Comparison of ENCODE assay signal across 14 mouse cellular contexts in the genomic region with DNA sequence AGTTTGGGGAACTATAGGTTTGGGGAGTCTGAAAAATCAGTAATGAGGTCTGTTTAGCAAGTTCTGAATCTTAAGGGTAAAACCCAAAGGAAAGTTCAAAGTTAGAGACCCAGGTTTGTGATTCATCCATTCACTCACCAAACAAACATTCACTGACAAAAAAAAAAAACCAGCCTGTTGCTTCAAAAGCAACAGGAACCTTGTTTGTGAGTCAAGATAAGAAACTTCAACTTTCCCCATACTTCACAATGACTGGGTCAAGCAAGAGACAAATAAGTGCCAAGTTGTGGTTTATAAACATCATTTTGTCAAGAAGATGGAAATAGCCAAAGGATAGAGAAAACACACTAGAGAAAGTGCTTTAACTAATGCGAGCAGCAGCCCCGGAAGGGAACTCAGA.
"Had no signal": no experiment of that assay in that cellular context is flagged by ENCODE, and none has a peak within 500 bp of the region (broad histone marks: within the 10 kb centered on the region; RNA-seq: fewer than 3 reads in every experiment).

No protein-coding gene starts in this region.

- H3K27ac ChIP-seq: lung, embryonic 15.5 days; macrophage; midbrain, embryonic 13.5 days; midbrain, embryonic 15.5 days; neural tube, embryonic 12.5 days had no signal

- H3K4me3 ChIP-seq: lung, embryonic 15.5 days; megakaryocyte, embryonic 14.5 days; midbrain, embryonic 13.5 days; midbrain, embryonic 15.5 days; neural tube, embryonic 12.5 days had no signal

- DNase-seq: liver, postnatal 0 days; lung, adult 2 months; lung, postnatal 14 days; lung, postnatal 36 days; right cerebral cortex, postnatal 14 days; thymus, adult 18-20 months; thymus, postnatal 14 days; thymus, postnatal 36 days had no signal

- H3K4me1 ChIP-seq: lung, embryonic 15.5 days; megakaryocyte, embryonic 14.5 days; midbrain, embryonic 13.5 days; midbrain, embryonic 15.5 days; neural tube, embryonic 12.5 days had no signal
